Mouse (Mus musculus) layer of hippocampus, adult 2 months (tissue): Measurements from ENCODE around the gene Apbb1ip. TPM values are rescaled to one million over a fixed set of nuclear protein-coding genes. Genes with fewer than 3 reads are reported as not detected.
"Not testable (repeated sequence)": the region's sequence is repeated elsewhere in the genome, so short reads cannot be mapped to it uniquely, and the experiment has no call there.

Source experiments
- DNase-seq, 2 experiments: peaks; one replicate each; pipeline ENCODE4 v3.0.0; 2022; ENCODE audit warnings: low spot score in 2 of 2
- H3K27ac ChIP-seq: fragments of 200-600 bp; 2 replicates; pipeline ENCODE4 v1.8.1; 2022
- H3K4me3 ChIP-seq: fragments of 200-600 bp; 2 replicates; pipeline ENCODE4 v1.8.1; 2022; ENCODE audit warnings: mild to moderate bottlenecking
- CTCF ChIP-seq: fragments of 200-600 bp; conservative IDR thresholded peaks from 2 replicates; pipeline ENCODE4 v1.8.1; 2022; ENCODE audit warnings: antibody characterized with exemption, mild to moderate bottlenecking, moderate library complexity
- total RNA-seq, 2 experiments: library from RNA; stranded (reverse); gene quantifications; 2 replicates each; pipeline ENCODE4 v1.2.3; 2021

The Apbb1ip gene
- total RNA-seq, 2 experiments from 2014 or later, result 5.8 to 6.0 TPM

DNA sequence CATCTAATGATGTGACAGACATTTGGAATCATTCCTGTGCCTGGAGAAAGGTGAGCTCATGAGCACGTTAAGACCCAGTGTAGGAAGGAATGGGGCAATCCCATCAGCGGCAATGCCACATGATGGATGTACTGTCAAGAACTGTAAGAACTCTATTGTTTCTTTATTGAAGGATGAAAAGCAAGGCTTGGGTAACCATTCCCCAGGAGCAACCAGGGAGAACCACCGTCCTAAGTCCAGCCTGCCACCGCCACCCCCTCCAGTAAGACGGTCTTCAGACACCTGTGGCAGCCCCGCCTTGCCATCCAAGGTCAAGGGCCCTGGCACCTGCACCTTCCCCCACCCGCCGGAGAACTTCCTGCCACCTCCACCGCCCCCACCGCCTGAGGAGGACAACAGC, 100.7 kb downstream of the Apbb1ip start:
- no peak for DNase-seq
- Histone ChIP-seq H3K4me3 (no peak overlapping the region), H3K27ac (no peak overlapping the region)
- no peak for TF ChIP-seq CTCF

GRCm38 (mm10) chr2:22876614-22877013, 102.7 kb downstream of the Apbb1ip start:
- no peak for TF ChIP-seq CTCF
- H3K27ac ChIP-seq, result no peak overlapping the region
- DNase-seq, result no peak
- H3K4me3 ChIP-seq, result no peak overlapping the region

- TF ChIP-seq CTCF, result no peak
- H3K27ac ChIP-seq, result no peak overlapping the region
- DNase-seq, result no peak
- H3K4me3 ChIP-seq, result no peak overlapping the region
These were observed 104.9 kb downstream of the Apbb1ip start for GRCm38 (mm10) chr2:22878781-22879180.

GRCm38 (mm10) chr2:22880726-22881125, 106.8 kb downstream of the Apbb1ip start:
- H3K27ac ChIP-seq, H3K4me3 ChIP-seq, DNase-seq: not testable (repeated sequence)

GRCm38 (mm10) chr2:22894932-22895281, 121.0 kb downstream of the Apbb1ip start:
- TF ChIP-seq CTCF, result no peak
- no peak for DNase-seq
- Histone ChIP-seq H3K4me3 (peak overlapping the region; percentile 97), H3K27ac (peak overlapping the region; percentile 92)

DNA sequence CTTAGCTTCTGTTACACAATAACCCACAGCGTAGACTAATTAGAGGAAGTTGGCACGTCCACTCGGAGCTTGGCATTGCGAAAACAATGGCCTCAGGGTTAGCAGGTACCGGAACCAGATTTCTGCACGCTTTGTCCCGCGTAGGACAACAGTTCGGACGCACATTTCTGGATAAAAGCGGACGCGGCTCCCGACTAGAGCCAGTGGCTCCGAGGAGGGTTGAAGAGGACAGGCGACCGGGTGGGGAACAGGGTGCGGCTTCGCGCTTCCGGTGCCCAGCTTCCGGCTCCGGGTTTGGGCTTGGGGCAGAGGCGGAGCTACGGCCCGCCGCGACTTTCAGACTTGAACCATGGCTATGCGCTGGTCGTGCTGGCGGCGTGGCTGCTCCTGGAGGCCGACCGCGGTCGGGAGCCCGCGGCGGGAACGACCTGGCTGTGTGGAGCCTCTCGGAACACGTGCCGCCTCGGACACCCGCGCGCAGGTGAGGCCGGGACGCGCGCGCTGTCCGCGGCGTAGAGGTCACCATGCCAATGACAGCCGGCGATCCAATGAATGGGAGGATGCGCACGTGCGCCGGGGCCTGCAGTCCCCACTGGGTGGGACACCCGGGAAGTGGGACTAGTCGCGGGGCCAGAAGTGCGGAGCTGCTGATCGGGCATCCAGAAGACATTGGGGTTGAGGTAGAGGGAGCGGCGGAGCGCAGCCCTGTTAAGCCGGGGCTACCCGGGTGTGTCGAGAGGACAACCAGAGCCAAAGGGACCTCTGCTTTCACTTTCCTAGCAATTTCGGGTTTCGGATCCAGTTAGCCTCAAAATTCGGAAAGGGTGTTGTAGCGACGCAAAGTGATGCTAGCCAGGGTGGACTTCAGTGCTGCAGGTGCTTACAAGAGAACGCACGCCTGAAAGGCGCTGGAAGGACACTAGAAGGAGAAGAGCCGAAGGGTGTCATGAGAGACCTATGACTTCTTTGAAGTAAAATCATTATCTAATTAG, 121.7 kb downstream of the Apbb1ip start, which contains the start of gene Pdss1:
TSS of gene Pdss1 (plus strand) at position 241 of the 992 bp plus-strand sequence.
- no peak for TF ChIP-seq CTCF
- Histone ChIP-seq H3K27ac (peak within 1 kb of the TSS; percentile 92), H3K4me3 (peak within 1 kb of the TSS; percentile 97)
- peak; percentile 92 for DNase-seq

DNA sequence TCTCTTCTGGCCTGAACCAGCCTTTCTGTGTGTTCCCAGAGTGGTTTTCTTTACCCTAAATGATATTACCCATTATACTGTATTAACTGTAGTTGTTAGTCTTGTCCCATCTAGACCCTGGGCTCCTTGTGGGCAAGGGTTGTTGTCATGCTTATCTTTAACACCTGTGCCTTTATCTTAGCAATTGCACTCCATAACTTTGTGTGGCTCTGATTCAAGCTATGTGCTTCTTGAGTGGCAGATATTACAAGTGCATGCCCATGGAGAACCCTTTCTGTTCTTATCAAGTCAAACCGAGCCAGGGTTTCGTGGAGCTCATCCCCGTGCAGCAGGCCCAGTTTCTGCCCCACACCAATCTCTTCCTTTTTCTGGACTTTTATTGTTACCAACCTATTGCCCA, 130.1 kb downstream of the Apbb1ip start:
- no peak for TF ChIP-seq CTCF

DNA sequence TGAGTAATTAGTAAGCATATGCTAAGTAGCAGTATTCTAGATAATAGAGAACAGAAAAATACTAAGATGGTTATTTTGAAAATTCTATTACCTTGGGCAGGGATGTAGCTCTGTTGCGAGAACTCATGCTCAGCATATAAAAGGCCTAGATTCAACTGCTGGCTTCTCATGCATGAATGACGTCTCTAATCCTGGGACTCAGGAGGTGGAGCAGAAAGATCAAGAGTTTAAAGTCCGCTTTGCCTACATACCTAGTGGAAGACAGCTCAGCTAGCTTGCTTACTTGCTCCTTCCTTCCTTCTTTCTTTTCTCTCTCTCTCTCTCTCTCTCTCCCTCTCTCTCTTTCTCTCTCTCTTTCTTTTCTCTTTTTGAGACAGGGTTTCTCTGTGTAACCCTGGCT, 140.5 kb downstream of the Apbb1ip start:
- DNase-seq, result no peak
- Histone ChIP-seq H3K4me3 (no peak overlapping the region), H3K27ac (peak overlapping the region; percentile 77)
- no peak for TF ChIP-seq CTCF

More for the DNA sequence above, 130.1 kb downstream of the Apbb1ip start:
- Histone ChIP-seq H3K27ac (no peak overlapping the region), H3K4me3 (no peak overlapping the region)
- DNase-seq, result no peak

DNA sequence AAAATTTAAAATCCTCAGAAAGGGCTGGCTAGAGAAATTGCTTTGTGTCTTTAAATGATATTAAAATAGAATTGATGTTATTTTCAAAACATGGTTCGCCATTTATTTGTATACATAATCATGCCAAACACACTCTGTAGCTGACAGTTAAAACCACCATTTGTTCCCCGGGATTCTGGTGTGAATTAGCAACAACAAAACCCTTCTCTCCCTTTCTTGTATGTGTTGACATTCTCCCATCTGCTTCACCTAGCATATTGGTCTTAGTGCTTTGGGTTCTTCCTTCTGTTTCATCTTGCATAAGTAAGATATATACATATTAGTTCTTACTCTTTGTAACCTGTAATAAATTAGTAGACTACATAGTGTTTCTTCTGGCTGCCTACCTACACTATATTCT, 144.8 kb downstream of the Apbb1ip start:
- 0 out of 2 replicates have a peak overlapping the region, but pooled peaks have one; percentile 5 for H3K27ac ChIP-seq
- H3K4me3 ChIP-seq, result no peak overlapping the region
- TF ChIP-seq CTCF, result no peak
- DNase-seq, result no peak

Other genes starting within 250 kb of the Apbb1ip start
- gene Gad2, start 151.9 kb upstream of the Apbb1ip start, total RNA-seq, result 10 to 100 TPM; 86.2 to 89.9 TPM
- 10 to 100 TPM; 16.2 to 19.9 TPM for gene Pdss1, start 121.4 kb downstream of the Apbb1ip start, total RNA-seq